Mouse (Mus musculus) small intestine, adult 2 months (tissue): ENCODE data around the gene Ppcdc.

Source experiments
- CTCF ChIP-seq: fragments of 200-500 bp; IDR thresholded peaks from 2 replicates; pipeline ENCODE4 v1.5.1; 2012; ENCODE audit warnings: low read depth, mild to moderate bottlenecking, control low read depth, inconsistent platforms, low read length, moderate library complexity, mixed read lengths; ENCODE audit not compliant: insufficient replicate concordance, insufficient read length; ENCODE audit errors: extremely low read depth
- POLR2A ChIP-seq: fragments of 200-500 bp; IDR thresholded peaks from 2 replicates; pipeline ENCODE4 v1.6.1; 2012; ENCODE audit warnings: low read depth, mild to moderate bottlenecking, control low read depth, inconsistent platforms, low read length, moderate library complexity

DNA sequence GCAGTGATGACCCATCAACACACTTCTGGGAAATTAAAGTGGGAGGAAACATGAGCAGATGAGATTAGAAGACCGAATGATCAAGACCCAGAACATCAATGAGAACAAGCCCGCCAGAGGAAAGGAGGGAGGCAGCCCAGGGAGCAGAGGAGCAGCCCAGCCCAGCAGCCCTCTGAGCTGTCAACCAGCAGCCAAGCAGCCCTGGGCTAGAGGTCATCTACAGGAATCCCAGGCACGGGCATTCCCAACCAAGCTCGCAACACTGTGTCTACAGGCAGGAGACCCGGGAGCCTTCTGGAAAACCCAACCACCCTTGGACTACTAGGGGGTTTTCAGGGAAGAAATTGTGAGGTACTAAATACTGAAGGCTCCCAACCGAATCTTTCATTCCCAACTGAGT is 15.9 kb downstream of the Ppcdc start:
- TF ChIP-seq POLR2A (no peak), CTCF (no peak)
